Mouse (Mus musculus) embryonic facial prominence, embryonic 14.5 days (tissue): ENCODE data around the gene F2rl3. TPM values are rescaled to one million over a fixed set of nuclear protein-coding genes. Genes with fewer than 3 reads are reported as not detected.

Experiments used
- ATAC-seq: fragments of 200-750 bp; cut with Nextera tagmentation; 2 replicates; pipeline ENCODE4 v1.8.0; 2017; ENCODE audit warnings: low read depth, moderate number of reproducible peaks, moderate TSS enrichment
- DNase-seq: peaks from one replicate; pipeline ENCODE4 v3.0.0-alpha.2; 2015; ENCODE audit warnings: low spot score
- H3K27ac ChIP-seq: fragments of 300-500 bp; sonication (generic); replicated peaks from 2 replicates; pipeline ENCODE4 v1.5.1; 2014; ENCODE audit warnings: low read depth, mild to moderate bottlenecking, low read length, moderate library complexity
- H3K27me3 ChIP-seq: fragments of 300-500 bp; sonication (generic); replicated peaks from 2 replicates; pipeline ENCODE4 v1.6.1; 2014; ENCODE audit warnings: low read length; ENCODE audit not compliant: control insufficient read depth, insufficient read depth
- H3K36me3 ChIP-seq: fragments of 300-500 bp; sonication (generic); 2 replicates; pipeline ENCODE4 v1.6.1; 2014; ENCODE audit warnings: low read length, mixed read lengths; ENCODE audit not compliant: control insufficient read depth, insufficient read depth
- H3K4me1 ChIP-seq: fragments of 300-500 bp; sonication (generic); 2 replicates; pipeline ENCODE4 v1.6.1; 2014; ENCODE audit warnings: antibody characterized with exemption, low read length; ENCODE audit not compliant: control insufficient read depth, insufficient read depth
- H3K4me2 ChIP-seq: fragments of 300-500 bp; sonication (generic); 2 replicates; pipeline ENCODE4 v1.6.1; 2014; ENCODE audit warnings: low read depth, mild to moderate bottlenecking, low read length, moderate library complexity, mixed read lengths
- H3K4me3 ChIP-seq: fragments of 300-500 bp; sonication (generic); 2 replicates; pipeline ENCODE4 v1.5.1; 2014; ENCODE audit warnings: low read depth, mild to moderate bottlenecking, low read length
- H3K9ac ChIP-seq: fragments of 300-500 bp; sonication (generic); 2 replicates; pipeline ENCODE4 v1.6.1; 2014; ENCODE audit warnings: low read depth, mild to moderate bottlenecking, low read length, moderate library complexity, mixed read lengths
- H3K9me3 ChIP-seq: fragments of 300-500 bp; sonication (generic); 2 replicates; pipeline ENCODE4 v1.6.1; 2016; ENCODE audit warnings: low read length; ENCODE audit not compliant: control insufficient read depth
- WGBS: fragments of 180-500 bp; shearing (Covaris S2); extraction: QIAGEN DNeasy Blood & Tissue Kit; methylation state at CpG from one replicate; pipeline ENCODE4 v1.1.7; 2014; 5-methylcytosine and 5-hydroxymethylcytosine counted together
- polyA plus RNA-seq: library from polyadenylated mRNA; unstranded; fragments of >200 nt; fragmentation: Nextera tagmentation; extraction: Ambion mirVana; gene quantifications from 2 replicates; pipeline ENCODE4 v1.2.1, GENCODE M21; 2014

The F2rl3 gene
- polyA plus RNA-seq, 1 experiment from 2014 or later: 1.8 TPM

DNA sequence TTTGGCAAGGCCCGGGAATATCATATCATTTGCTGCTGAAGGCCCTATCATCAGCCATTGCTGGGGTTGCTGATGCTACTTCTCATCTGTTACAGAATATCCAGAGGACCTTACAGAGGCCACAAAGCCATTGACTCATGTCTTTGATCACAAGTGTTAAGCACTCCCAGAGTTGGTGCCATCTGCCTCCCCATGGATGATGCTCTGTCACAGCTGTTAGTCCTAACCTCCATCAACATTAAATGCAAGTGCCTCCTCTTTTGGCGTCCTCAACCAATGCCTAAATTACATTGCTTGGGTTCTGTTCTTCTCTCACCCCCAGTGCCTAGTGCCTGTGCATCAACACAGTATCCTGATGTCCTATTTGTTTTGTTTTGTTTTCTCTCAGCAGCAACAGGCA is 39.9 kb downstream of the F2rl3 start:
- WGBS: 64% methylated on average over 2 of the region's 2 CpGs
- H3K27me3 ChIP-seq: no peaks in the 10 kb centered on the region
- H3K4me3 ChIP-seq: no peak overlapping the region
- ATAC-seq (no peak), DNase-seq (no peak)
- H3K36me3 ChIP-seq: no peaks in the 10 kb centered on the region
- H3K4me2 ChIP-seq: no peak overlapping the region
- no peak overlapping the region for H3K9ac ChIP-seq
- no peaks in the 10 kb centered on the region for H3K9me3 ChIP-seq
- no peak overlapping the region for H3K27ac ChIP-seq
- H3K4me1 ChIP-seq: no peaks in the 10 kb centered on the region

DNA sequence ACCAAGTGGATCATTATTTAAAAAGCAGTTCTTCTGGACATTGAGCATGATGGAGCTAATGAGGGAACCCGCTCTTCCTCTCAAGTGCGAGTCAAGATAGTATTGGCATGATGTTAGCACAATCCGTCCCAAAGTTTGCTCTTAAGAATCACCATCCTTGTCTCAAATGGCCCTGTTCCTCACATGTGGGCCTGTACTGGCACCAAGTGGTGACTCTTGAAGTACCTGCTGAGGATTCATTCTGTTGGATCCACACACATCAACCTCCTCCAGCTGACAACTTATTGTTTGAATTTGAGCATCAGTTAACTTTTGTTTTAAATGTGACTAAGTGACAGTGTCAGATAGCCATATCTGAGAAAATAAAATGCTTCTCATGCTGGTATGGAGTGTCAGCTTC is 51.0 kb downstream of the F2rl3 start:
- H3K4me2 ChIP-seq: no peak overlapping the region
- WGBS: 89% methylated on average over 3 of the region's 3 CpGs
- no peak overlapping the region for H3K9ac ChIP-seq
- H3K36me3 ChIP-seq: peaks cover 17% of the 10 kb centered on the region; the same call in 1 of the 2 replicates
- H3K27me3 ChIP-seq: no peaks in the 10 kb centered on the region
- H3K4me3 ChIP-seq: no peak overlapping the region
- H3K4me1 ChIP-seq: no peaks in the 10 kb centered on the region
- no peaks in the 10 kb centered on the region for H3K9me3 ChIP-seq
- H3K27ac ChIP-seq: no peak overlapping the region
- ATAC-seq (no peak), DNase-seq (no peak)

Other genes with a start within 250 kb of the F2rl3 start
- gene Med26, start 213.6 kb upstream of the F2rl3 start, polyA plus RNA-seq: 13.9 and 16.2 TPM in 2 replicates
- gene Smim7, start 190.8 kb upstream of the F2rl3 start, polyA plus RNA-seq: 100 and 113 TPM in 2 replicates
- gene Tmem38a, start 189.8 kb upstream of the F2rl3 start, polyA plus RNA-seq: 60.1 and 70.6 TPM in 2 replicates
- gene Nwd1, start 115.2 kb upstream of the F2rl3 start, polyA plus RNA-seq: 0.17 and 0.29 TPM in 2 replicates
- gene Sin3b, start 38.6 kb upstream of the F2rl3 start, polyA plus RNA-seq: 183 and 202 TPM in 2 replicates